Mouse (Mus musculus): ENCODE measurements around the gene Prelid3b.

Prelid3b gene

DNA sequence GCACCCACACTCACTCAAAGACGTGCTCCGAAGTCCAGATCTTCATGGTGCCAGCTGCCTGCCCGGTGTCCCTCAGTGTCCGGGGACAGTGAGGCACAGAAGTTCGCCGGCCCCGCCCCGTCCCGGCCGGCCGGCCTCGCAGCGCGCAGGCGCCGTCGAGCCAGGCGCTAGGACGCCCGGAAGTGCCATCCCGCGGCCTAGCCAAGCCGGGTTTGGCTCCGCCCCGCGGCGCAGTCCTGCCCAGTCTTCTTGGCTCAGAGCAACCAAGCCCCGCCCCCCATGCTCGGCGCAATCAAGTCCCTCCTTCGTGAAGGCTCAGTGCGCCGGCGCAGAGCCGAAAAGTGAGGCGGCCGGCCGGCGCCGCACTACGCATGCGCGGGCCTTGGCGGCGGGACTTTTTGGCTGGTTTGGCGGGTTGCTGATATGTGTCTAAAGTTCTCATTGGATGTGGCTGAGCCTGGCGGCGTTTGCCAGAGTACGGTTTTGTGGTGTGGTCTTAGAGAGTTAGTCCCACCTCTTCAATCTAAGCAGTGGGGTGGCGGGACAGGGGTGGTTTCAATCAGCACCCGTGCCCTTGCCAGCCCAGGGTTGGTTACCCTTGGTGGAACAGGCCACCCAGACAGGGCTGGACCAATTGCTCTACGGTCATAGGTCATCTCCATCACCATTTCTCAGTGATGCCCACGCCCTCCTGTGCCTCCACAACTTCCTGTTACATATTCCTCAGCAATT is at the start of gene Prelid3b:
Gene Prelid3b (minus strand): TSS at position 264 of the 732 bp plus-strand sequence.
- peak; percentile 97 to 99 for DNase-seq (ENCODE audit: low read depth in 1 of 2, low spot score in 2 of 2)

DNA sequence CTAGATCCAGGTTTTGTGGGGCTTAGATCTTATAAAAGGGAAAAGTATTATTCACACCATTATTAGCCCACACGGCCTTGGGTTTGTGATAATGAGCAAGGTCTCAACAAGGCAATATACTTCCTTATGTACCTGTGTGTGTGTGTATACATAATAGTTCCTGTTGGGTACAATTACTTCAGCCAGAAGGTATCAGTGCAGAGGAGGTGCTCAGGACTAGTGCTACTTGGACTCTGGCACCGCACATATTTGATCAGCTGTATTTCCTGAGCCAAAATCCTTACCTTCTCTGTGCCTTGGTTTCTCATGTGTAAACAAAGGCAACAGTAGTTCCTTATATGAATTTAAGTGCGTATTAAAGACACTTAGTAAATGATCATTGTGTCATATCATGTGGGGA is 49.3 kb upstream of the Prelid3b start:
- DNase-seq (ENCODE audit: low read depth in 1 of 2, low spot score in 2 of 2): no peak

DNA sequence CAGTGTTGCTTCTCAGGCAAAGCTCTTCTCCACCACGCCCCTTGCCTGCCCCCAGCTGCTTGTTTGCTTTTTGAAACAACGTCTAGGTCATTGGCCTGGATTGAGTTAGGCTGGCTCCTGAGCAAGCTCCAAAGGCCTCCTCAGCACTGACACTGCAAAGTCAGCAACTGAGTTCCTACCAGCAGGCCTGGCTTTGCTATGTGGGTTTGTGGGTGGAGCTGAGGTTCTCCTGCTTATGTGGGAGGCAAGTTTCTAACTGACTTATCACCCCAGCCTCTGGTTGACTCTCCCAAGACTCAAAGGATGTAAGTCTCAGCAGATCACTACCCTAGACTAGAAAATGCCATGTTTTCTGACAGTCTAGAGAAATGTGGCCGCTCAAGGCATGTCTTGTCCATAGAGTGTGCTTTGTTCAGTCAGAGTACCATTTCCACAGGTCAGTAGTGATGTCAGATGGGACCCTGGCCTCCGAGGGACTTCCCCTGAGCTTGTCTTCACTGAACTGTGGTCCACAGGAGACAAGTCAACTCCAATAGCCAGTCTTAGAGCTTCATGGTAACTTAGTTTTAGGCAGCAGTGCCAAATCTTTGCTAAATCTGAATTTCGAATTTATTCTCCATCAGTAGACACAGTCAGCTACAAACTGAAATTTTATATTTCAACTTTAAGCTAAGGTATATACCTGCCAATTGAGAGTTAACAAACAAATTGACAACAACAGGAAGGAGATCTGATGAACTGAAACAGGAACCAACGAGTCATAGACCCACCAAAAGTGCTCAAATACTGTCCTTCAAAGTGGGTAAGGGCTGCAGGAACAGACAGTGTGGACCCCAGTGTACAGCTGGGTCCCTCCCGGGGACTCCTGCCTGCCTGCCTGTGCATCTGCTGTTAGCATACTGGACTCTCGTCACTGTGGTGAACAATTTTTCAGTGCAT is 44.5 kb upstream of the Prelid3b start:
- no peak for DNase-seq (ENCODE audit: low read depth in 1 of 2, low spot score in 2 of 2)

DNA sequence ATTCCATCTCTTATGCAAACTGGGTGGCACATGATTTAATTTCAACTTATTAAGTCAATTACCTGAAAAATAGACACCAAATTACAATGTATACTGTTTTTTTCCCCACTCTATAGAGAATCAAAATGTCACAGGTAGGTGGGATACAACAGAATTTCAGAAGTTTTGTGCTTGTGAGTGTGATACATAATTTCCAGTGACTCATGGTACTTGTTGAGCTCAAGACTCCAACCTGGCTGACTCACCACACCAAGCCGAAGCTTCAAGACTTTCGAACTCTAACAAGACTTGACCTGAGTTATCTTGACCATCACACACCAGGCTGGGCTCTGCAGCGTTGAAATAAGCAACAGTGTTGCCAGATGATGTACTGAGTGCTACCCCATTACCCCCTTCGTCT is 42.0 kb upstream of the Prelid3b start:
- DNase-seq (ENCODE audit: low read depth in 1 of 2, low spot score in 2 of 2): no peak

DNA sequence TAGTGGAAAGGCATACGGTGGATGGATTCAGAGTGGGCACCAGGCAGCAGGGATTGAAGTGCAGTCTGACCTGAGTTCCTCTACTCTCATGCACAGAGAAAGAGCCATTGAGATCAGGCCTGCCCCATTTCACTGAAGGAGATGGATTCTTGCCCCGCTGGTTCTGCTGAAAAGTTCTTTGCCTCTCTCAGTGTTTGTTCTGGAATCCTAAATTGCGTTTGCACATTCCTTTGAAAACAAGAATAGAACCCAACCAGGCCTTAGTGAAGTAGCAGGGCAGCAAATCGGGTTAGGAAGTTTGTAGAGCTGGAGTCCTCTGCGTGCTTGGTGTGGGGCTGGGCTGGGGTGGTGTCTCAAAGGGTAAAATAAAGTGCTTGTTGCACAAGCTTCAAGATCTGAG is 40.9 kb upstream of the Prelid3b start:
- DNase-seq (ENCODE audit: low read depth in 1 of 2, low spot score in 2 of 2): no peak

DNA sequence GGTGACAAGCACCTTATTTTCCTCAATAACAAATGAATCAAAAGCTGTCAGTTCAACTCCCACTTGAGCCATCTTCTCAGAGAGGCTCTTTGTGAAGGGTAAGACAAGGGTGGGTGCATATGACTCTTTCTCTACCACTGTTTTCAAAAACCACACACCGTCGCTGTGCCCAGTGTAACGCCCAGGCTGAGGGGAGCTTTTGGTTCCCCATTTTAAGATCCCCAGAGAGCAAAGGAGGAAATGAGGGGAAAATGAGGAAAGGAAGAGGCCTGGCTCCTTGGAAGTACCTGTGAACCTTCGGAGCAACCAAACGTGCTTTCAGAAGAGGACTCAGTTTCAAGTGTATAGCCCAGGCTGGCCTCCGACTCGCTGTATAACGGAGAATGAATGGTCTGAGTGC is 36.9 kb upstream of the Prelid3b start:
- no peak for DNase-seq (ENCODE audit: low read depth in 1 of 2, low spot score in 2 of 2)

GRCm38 (mm10) chr2:174507998-174508397 is 35.1 kb upstream of the Prelid3b start:
- no peak for DNase-seq (ENCODE audit: low read depth in 1 of 2, low spot score in 2 of 2)

- DNase-seq (ENCODE audit: low read depth in 1 of 2, low spot score in 2 of 2): no peak
Measured at GRCm38 (mm10) chr2:174502831-174503460, 30.1 kb upstream of the Prelid3b start.

DNA sequence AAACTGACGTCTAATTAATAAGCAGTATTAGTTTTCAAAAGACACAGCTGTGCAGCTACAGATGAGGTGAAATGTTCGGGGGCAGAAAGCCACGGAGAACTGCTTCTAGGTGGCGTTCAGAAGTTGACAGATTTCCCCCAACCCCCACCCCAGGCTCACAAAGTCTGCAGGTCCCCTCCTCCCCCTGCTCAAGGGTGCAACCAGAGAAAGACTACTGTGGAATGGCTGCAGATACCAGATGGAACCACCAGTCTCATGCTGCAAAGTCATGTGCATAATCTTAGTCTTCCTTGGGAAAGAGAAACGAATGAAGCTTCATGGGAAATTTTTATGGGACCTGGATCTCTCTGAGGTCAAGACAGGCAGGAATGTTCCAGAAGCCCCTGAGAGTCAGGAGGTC is 29.4 kb upstream of the Prelid3b start:
- no peak for DNase-seq (ENCODE audit: low read depth in 1 of 2, low spot score in 2 of 2)

- no peak for DNase-seq (ENCODE audit: low read depth in 1 of 2, low spot score in 2 of 2)
Measured at GRCm38 (mm10) chr2:174501517-174501916, 28.6 kb upstream of the Prelid3b start.

DNA sequence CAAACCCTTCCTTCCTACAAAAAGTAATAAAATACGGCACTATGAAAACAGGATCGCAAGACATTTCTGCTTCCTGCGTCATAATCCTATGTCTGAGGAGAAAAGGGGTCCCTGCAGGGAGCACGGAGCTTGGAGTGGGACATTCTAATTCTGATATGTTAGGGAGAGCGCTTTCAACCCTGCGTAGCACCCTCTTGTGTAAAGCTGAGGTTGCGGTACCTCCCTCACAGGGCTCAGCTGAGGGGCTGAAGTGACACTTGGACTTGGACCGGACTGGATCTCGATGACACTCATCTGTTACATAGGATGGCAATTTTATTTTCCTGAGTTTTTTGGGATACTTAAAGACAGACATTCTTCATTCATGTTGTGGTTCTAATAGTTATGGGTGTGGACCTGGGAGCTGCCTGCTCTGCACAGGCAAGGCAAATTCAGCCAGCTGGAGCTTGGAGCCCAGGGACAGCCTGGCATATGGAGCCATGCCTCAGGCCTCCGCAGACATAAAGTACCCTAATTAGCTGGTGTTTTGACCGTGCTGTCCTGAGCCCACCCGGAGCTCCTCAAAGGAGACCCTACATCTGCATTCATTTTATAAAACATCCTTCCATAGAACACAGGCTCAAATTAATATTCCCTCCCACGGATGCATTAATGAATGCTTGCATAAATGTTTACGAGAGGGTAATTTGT is 28.1 kb upstream of the Prelid3b start:
- DNase-seq (ENCODE audit: low read depth in 1 of 2, low spot score in 2 of 2): no peak

- no peak for DNase-seq (ENCODE audit: low read depth in 1 of 2, low spot score in 2 of 2)
Measured at GRCm38 (mm10) chr2:174492858-174493257, 20.0 kb upstream of the Prelid3b start.

- no peak for DNase-seq (ENCODE audit: low read depth in 1 of 2, low spot score in 2 of 2)
Measured at GRCm38 (mm10) chr2:174487005-174487404, 14.1 kb upstream of the Prelid3b start.

- no peak for DNase-seq (ENCODE audit: low read depth in 1 of 2, low spot score in 2 of 2)
Measured at GRCm38 (mm10) chr2:174478746-174479145, 5.9 kb upstream of the Prelid3b start.

- DNase-seq (ENCODE audit: low read depth in 1 of 2, low spot score in 2 of 2): no peak
Measured at GRCm38 (mm10) chr2:174477543-174478319, 4.8 kb upstream of the Prelid3b start.

DNA sequence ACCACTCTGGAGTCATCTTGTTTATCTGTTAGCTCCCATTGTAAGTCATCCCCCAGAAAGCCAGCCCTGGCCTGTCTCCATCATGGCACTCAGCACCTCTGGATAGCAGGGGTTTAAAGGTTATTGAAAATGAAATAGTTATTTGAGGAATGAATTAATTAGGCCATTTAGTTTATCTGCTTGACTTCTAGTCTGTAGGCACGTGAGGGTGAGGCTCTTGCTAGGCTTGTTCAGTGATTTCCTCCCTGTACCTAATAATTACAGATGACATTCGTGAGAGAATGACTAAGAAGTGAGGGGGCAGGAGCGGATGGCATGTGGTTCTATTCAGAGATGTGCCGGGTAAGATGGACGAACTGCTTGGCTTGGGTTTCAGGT is 658 bp upstream of the Prelid3b start:
- no peak for DNase-seq (ENCODE audit: low read depth in 1 of 2, low spot score in 2 of 2)

- peak in 1 of 2 experiments; percentile 18 for DNase-seq (ENCODE audit: low read depth in 1 of 2, low spot score in 2 of 2)
Measured at GRCm38 (mm10) chr2:174472407-174472806, 474 bp downstream of the Prelid3b start.

- no peak for DNase-seq (ENCODE audit: low read depth in 1 of 2, low spot score in 2 of 2)
Measured at GRCm38 (mm10) chr2:174470786-174471405, 2.0 kb downstream of the Prelid3b start.

DNA sequence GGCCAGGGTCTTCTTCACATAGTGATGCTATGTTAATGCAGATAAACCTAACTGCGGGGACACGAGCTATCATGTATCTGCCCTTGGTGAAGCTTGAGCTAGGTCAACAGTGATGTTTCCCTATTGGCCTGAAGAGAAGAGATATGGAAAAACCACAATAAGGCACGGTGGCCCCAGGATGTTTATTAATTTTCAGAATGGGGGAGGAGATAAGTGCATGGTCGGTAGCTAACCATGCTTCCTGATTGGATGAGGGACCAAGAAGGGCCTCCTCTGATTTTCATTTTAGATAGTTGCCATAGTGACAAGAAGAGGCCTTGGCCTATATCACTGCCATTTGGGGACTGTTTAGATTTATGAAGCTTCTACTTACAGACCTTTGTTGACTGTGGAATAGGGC is 2.5 kb downstream of the Prelid3b start:
- no peak for DNase-seq (ENCODE audit: low read depth in 1 of 2, low spot score in 2 of 2)

All from monocyte, adult 2 months (primary cell).